Mouse (Mus musculus) G1E (cell line): ENCODE measurements at regions not wholly inside any gene's neighbourhood (a gene's known extent, or its start where the extent isn't known, plus 50 kb on each side); places are given as distances from the start of the nearest gene placed in this dataset.

Experiments
- CTCF ChIP-seq: IDR thresholded peaks from 2 replicates; pipeline ENCODE4 v1.5.1; 2012; ENCODE audit warnings: low read depth, low read length, inconsistent platforms, mixed read lengths
- GATA1 ChIP-seq: IDR thresholded peaks from 2 replicates; pipeline ENCODE4 v1.6.1; 2012; ENCODE audit warnings: borderline replicate concordance, low read length, inconsistent platforms, mixed read lengths
- TAL1 ChIP-seq: conservative IDR thresholded peaks from 2 replicates; pipeline ENCODE4 v1.6.1; 2012; ENCODE audit warnings: low read depth, low read length, inconsistent platforms, mixed read lengths

DNA sequence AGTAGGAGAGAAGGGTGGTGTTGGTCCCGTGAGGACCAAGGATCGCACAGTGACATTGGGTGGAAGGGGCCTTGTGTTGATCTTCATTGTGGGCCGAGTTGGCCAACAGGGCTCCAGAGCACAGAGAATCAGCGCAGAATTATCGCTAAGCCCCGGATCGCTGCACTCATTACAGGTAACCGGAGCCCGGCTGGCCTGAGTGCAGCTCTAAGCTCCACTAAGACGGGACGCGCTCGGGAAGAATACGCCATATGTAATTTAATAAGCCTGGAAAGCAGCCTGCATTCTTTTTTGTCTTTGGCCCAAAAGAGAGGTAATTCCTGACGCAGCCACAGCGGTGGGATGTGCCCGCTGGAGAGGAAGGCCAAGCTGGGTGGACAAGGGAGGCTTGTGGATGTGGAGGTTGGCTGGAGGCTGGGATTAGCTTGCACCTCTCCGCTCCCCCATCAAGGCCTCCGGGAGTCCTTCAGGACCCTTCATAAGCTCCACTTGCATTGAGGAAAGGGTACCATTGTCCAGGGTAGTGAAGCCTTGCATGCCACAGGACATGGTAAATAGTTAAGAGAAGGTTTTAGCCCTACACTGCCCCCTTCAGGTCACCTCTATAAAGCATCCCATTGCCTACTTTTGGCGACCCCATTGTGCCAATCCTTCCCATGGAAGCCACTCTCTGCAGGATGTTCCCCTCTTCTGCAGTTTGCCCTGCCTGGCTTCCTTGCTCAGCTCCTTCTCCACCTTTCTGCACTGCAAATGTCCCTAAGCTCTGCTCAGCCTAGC is 73.1 kb upstream of the Gsc start:
- no peak for TF ChIP-seq CTCF
- no peak for TF ChIP-seq GATA1
- TF ChIP-seq TAL1, result no peak
